19 mouse cellular contexts compared by ENCODE assay signal in genomic region chr12:25289381-25289780, GRCm38 (mm10).
DNase-seq lines count a peak whose midpoint lies in the region; ATAC-seq lines count a peak whose summit lies in the region.
"Had no signal": no experiment of that assay in that cellular context is flagged by ENCODE, and none has a peak within 500 bp of the region (broad histone marks: within the 10 kb centered on the region; RNA-seq: fewer than 3 reads in every experiment).

No protein-coding gene starts in this region.

- peaks cover 2% of the 10 kb centered on the region; the same call in 1 of the 2 replicates for H3K4me1 ChIP-seq in midbrain, embryonic 11.5 days (ENCODE audit: control insufficient read depth, insufficient read depth, low read length)
- H3K4me1 ChIP-seq in midbrain, embryonic 10.5 days, result peaks cover 10% of the 10 kb centered on the region

- H3K27me3 ChIP-seq in midbrain, embryonic 11.5 days (ENCODE audit: control insufficient read depth, insufficient read depth, low read length), result no peaks in the 10 kb centered on the region
- no peaks in the 10 kb centered on the region for H3K27me3 ChIP-seq in midbrain, embryonic 10.5 days (ENCODE audit: low read depth, poor library complexity, severe bottlenecking)
- H3K27me3 ChIP-seq: embryonic facial prominence, embryonic 12.5 days; forebrain, embryonic 13.5 days; forebrain, embryonic 15.5 days had no signal

- H3K36me3 ChIP-seq in midbrain, embryonic 11.5 days (ENCODE audit: control insufficient read depth, insufficient read depth, low read length), result no peaks in the 10 kb centered on the region
- H3K36me3 ChIP-seq in midbrain, embryonic 10.5 days, result no peaks in the 10 kb centered on the region
- H3K36me3 ChIP-seq: embryonic facial prominence, embryonic 10.5 days; embryonic facial prominence, embryonic 12.5 days; forebrain, embryonic 15.5 days had no signal

- no peak for ATAC-seq in midbrain, embryonic 11.5 days (ENCODE audit: low FRiP score)
- ATAC-seq in granulocyte monocyte progenitor cell, adult 5-6 weeks (replicated peaks; ENCODE audit: poor library complexity, severe bottlenecking), result peak; percentile 84
- peak; percentile 78 for ATAC-seq in megakaryocyte progenitor cell, adult 5-6 weeks (replicated peaks; ENCODE audit: poor library complexity)
- ATAC-seq: forebrain, embryonic 13.5 days; forebrain, embryonic 15.5 days had no signal

- intact Hi-C loops in left cerebral cortex, postnatal 10 days (cut with DNase I), result no loop called here

- WGBS in midbrain, embryonic 11.5 days, result 82% methylated on average over 2 of the region's 2 CpGs
- WGBS in midbrain, embryonic 10.5 days, result 87% methylated on average over 2 of the region's 2 CpGs

- H3K27ac ChIP-seq in midbrain, embryonic 11.5 days (ENCODE audit: low read depth, low read length), result no peak overlapping the region
- H3K27ac ChIP-seq in midbrain, embryonic 10.5 days (replicated peaks), result no peak overlapping the region
- H3K27ac ChIP-seq: embryonic facial prominence, embryonic 10.5 days; embryonic facial prominence, embryonic 12.5 days; forebrain, embryonic 13.5 days; forebrain, embryonic 15.5 days had no signal

- H3K9ac ChIP-seq in midbrain, embryonic 11.5 days (ENCODE audit: low read length), result no peak overlapping the region
- H3K9ac ChIP-seq: embryonic facial prominence, embryonic 12.5 days; forebrain, embryonic 13.5 days; forebrain, embryonic 15.5 days had no signal

- DNase-seq in midbrain, embryonic 11.5 days (ENCODE audit: low spot score, missing footprints), result peak; percentile 73
- no peak for DNase-seq in midbrain, embryonic 10.5 days (ENCODE audit: low spot score)
- no peak for DNase-seq in layer of hippocampus, postnatal 25 days (ENCODE audit: extremely low spot score in 1 of 2, low spot score in 1 of 2)
- DNase-seq in left cerebral cortex, postnatal 10 days (ENCODE audit: extremely low spot score in 1 of 2, low spot score in 2 of 2), result no peak
- DNase-seq: adrenal gland, adult 2 months; adrenal gland, postnatal 10 days; adrenal gland, postnatal 25 days; cerebellum, adult 11 months; cerebellum, adult 18-20 months; cerebellum, adult 8-10 months; cerebellum, adult 9-11 months; cerebellum, postnatal 14 days; cerebellum, postnatal 36 days had no signal

- no peak overlapping the region for H3K4me3 ChIP-seq in midbrain, embryonic 11.5 days (ENCODE audit: low read depth, low read length)
- no peak overlapping the region for H3K4me3 ChIP-seq in midbrain, embryonic 10.5 days
- H3K4me3 ChIP-seq: embryonic facial prominence, embryonic 10.5 days; embryonic facial prominence, embryonic 12.5 days; forebrain, embryonic 13.5 days; forebrain, embryonic 15.5 days had no signal

- H3K4me2 ChIP-seq in midbrain, embryonic 11.5 days, result no peak overlapping the region
- H3K4me2 ChIP-seq: embryonic facial prominence, embryonic 12.5 days; forebrain, embryonic 13.5 days; forebrain, embryonic 15.5 days had no signal

- no peaks in the 10 kb centered on the region for H3K9me3 ChIP-seq in midbrain, embryonic 11.5 days (ENCODE audit: control insufficient read depth, low read length)
- H3K9me3 ChIP-seq in midbrain, embryonic 10.5 days (replicated peaks), result no peaks in the 10 kb centered on the region
- H3K9me3 ChIP-seq: embryonic facial prominence, embryonic 10.5 days; embryonic facial prominence, embryonic 12.5 days; forebrain, embryonic 13.5 days; forebrain, embryonic 15.5 days had no signal
